Mouse (Mus musculus): Measurements from ENCODE around the gene Car4.

DNA sequence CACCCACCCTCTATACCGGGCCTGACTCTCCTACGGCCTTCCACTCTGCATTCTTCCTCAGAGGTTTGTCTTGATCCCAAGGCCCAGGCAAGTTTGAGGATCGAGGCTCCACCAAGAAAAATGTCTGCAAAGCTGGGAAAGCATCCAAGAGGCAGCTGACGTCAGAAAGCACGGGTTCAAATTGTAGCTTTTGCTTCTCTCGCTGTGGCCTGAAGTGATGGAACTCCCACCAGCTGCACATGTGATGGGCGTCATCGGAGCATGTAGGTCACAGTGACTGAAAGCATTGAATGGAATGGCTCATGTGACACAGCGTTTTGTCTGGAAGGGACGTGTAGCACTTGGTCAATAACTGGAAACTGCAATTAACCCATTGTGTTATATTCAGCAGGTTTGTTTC is 17.4 kb upstream of the Car4 start:
- no peak for TF ChIP-seq POLR2A (IDR thresholded peaks at IDR 0.05; ENCODE audit: control insufficient read depth, extremely low read depth, insufficient read depth, low read length, poor library complexity)
- no peak for TF ChIP-seq CTCF (IDR thresholded peaks at IDR 0.05; ENCODE audit: borderline replicate concordance, control insufficient read depth, extremely low read depth, insufficient read depth, low read length, poor library complexity)

Measured in thymus, adult 2 months (tissue).